Mouse (Mus musculus) 416B (cell line): ENCODE results near the gene Gprc5a.
A peak's percentile ranks its signal among the peaks of the same experiment; 100 is the strongest.

Experiments
- DNase-seq: peaks from one replicate; pipeline ENCODE4 v3.0.0; 2011; ENCODE audit warnings: low read depth

The Gprc5a gene

GRCm38 (mm10) chr6:135074405-135074947, 9.0 kb downstream of the Gprc5a start:
- peak; percentile 26 for DNase-seq

- no peak for DNase-seq
These were observed 10.8 kb downstream of the Gprc5a start for GRCm38 (mm10) chr6:135076202-135076601.

DNA sequence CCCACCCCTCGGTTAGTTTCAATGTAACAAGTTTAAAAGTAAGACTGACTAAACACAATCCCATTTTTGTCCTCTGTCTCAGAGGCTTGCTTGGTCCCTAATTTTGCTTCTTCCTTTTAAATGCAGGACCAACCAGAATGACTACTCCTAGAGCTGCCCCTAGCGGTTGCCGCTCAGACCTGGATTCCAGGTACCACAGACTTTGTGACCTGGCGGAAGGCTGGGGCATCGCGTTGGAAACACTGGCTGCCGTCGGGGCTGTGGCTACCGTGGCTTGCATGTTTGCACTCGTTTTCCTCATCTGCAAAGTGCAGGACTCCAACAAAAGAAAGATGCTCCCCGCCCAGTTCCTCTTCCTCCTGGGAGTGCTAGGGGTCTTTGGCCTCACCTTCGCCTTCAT, 13.0 kb downstream of the Gprc5a start:
- DNase-seq: no peak

DNA sequence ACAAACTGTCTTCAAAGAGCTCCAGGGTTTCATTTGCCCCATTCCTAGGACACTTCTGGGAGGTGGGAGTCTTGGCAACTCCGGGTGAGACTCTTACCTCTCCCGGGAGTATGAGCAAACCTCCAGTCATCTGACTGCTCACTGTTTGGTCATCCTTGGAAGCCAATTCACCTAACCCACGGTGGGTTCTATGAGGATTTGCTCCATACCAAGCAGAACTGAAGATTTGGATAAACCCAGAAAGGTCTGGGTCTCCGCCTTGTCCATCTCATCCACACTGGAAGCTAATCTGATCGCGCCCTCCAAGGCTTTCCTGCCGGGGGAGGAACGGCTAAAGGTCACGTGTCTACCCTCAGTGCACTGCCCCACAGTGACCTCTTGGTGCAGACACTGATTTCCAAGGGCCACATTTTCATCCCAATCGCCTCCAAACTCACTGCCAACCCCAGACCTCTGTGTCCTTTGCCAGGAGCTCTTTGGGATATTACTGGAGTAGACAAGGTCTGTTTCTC, 18.6 kb downstream of the Gprc5a start:
- DNase-seq: no peak

DNA sequence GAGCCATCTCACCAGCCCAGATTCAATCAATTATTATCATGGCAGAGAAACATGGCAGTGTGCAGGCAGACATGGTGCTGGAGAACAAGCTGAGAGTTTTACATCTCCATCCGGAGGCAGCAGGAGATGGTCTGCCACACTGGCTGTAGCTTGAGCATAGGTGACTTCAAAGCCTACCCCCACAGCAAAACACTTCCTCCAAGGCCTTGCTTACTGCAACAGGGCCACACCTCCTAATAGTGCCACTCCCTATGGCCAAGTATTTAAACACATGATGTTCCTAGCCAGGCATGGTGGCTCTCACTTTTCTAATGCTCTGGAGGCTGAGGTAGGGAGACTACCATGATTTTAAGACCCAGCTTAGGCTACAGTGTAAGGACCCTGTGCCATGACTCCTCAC, 20.3 kb downstream of the Gprc5a start:
- no peak for DNase-seq

- DNase-seq: peak; percentile 92
These were observed 22.4 kb downstream of the Gprc5a start for GRCm38 (mm10) chr6:135087721-135088451.

DNA sequence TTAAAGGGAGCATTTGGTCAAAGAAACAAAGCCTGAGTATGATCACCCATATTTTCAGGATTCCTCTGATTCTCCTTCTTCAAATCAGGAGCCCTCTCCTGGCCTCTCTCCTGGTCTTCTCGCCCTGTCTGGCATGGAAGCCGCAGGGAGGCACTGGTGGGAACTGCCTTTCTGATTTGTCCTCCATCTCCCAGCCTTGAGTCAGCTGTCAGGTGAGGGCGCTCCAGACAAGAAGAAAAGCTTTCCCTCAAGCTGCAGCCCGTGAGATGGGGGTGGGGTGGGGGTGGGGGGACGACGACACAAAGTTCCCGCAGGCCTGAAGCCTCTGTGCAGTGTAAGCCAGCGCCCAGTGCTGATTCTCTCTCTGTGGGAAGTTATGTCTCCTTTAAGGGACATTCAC, 24.3 kb downstream of the Gprc5a start:
- DNase-seq: no peak

DNA sequence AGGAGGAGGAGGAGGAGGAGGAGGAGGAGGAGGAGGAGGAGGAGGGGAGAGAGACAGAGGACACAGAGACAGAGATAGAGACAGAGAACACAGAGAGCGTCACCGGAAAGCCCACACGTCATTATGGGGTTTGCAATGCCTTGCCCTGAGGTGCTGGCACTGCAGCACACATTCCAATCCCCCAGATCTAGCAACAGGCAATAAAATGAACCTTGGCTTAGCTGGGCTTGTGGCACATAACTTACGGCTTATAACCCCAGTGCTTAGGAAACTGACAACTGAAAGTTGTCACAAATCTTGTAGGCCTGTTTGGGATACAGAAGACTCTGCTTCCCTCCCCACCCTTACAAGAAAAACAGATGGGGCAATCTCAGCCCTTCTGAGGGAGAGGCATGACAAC, 25.2 kb downstream of the Gprc5a start:
- no peak for DNase-seq

GRCm38 (mm10) chr6:135092798-135093470, 27.5 kb downstream of the Gprc5a start:
- DNase-seq: no peak

- no peak for DNase-seq
These were observed 35.5 kb downstream of the Gprc5a start for GRCm38 (mm10) chr6:135100787-135101472.

- DNase-seq: no peak
These were observed 37.4 kb downstream of the Gprc5a start for GRCm38 (mm10) chr6:135102736-135103303.

GRCm38 (mm10) chr6:135107014-135107413, 41.6 kb downstream of the Gprc5a start:
- DNase-seq: no peak

DNA sequence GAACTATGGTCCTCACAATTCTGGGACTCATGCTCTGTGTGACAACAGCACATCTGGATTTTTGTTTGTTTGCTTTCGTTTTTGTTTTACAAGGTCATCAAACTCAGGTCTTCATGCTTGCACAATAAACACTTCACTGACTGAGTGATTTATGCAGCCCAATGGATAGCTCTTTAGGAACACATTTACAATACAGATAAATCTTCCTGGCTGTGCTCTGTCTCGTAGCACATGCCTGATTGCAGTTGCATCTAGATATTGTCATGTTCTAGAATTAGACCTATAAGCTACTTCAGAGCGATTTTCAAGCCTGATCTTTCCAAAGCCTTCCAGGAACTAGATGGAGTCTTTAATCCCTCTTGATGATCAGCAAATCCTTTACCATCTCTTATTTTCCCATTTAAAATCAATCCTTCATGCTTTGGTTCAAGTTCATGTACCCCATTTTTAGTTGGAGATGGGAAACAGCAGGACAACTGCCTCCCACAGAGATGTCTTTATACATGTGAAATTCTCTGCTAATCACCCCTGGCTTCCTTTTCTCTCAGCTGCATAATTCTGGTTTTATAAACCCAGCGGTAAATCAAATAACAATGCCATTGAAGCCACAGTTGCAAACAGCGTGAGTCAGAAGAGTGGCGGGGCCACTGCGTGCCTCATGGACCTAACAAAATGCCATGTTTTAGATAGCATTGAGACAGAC, 47.1 kb downstream of the Gprc5a start:
- DNase-seq: no peak

GRCm38 (mm10) chr6:135113114-135113436, 47.6 kb downstream of the Gprc5a start:
- no peak for DNase-seq

DNA sequence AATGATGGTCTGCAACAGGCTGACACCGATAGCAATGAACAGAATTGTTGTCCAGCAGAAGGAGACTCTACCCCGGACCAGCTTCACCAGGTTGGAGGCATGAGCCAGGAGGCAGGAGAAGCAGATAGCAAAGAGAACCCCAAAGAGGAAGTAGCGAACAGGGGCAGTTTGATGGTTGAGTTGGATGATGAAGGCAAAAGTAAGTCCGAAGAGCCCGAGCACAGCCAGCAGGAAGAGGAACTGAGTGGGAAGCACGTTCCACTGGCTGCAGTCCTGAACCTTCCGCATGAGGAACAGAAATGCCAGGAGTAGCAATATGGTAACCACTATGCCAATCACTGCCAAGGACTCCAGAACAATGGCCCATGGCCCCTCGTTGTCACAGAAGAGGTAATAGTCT, 51.0 kb downstream of the Gprc5a start:
- no peak for DNase-seq

DNA sequence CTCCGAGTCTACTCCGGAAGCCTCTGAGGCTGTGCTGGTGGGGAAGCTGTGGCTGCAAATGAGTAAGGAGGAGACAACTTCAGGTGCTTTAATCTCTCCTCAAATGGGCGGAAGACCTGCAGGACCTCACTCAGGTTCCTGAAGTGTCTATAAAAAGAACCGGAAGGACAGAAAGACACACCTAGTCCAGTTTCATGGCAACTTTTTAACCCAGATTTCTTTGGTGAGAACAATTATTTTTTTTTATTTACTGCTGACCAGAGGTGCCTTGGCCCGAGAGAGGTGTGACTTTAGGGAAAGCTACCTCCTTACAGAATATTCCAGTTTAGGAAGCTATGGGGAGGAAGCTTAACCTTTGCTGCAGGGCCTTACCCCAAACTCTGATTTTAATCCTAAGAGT, 52.7 kb downstream of the Gprc5a start, which contains the start of gene Gprc5d:
Gene Gprc5d (minus strand): TSS at position 101 of the 400 bp plus-strand sequence.
- no peak for DNase-seq

GRCm38 (mm10) chr6:135124755-135125380, 59.4 kb downstream of the Gprc5a start:
- DNase-seq: no peak

DNA sequence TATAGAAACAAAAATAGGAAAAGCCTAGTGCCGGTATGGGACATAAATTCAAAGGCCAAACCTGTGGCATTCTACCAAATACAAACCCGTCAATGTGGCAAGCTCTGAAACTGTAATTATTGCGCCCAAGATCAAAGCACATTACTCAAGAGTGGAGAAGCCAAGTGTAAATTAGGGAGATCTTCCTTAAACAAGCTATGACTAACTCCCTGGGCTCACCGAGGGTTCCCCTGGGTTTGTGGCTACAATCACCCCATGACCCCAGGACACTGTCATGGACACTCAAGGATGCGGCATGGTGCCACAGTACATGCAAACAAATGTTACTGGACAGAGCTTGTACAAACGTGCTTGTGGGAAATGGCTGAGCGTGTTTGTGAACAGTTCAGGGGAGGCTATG, 67.6 kb downstream of the Gprc5a start:
- no peak for DNase-seq

- DNase-seq: no peak
These were observed 68.0 kb downstream of the Gprc5a start for GRCm38 (mm10) chr6:135133486-135133885.
